Mouse (Mus musculus) forebrain, embryonic 11.5 days (tissue): Measurements from ENCODE around the gene Enpep. TPM values are rescaled to one million over a fixed set of nuclear protein-coding genes. Genes with fewer than 3 reads are reported as not detected.

Experiments
- ATAC-seq: fragments of 200-750 bp; cut with Nextera tagmentation; replicated peaks from 2 replicates; pipeline ENCODE4 v1.8.0; 2017; ENCODE audit warnings: moderate TSS enrichment; ENCODE audit not compliant: low FRiP score
- DNase-seq: peaks from one replicate; pipeline ENCODE4 v3.0.0-alpha.2; 2017; ENCODE audit warnings: low spot score
- H3K27ac ChIP-seq: fragments of 300-500 bp; sonication (generic); 2 replicates; pipeline ENCODE4 v1.5.1; 2014; ENCODE audit warnings: low read depth, low read length
- H3K27me3 ChIP-seq: fragments of 300-500 bp; sonication (generic); 2 replicates; pipeline ENCODE4 v1.6.1; 2014; ENCODE audit warnings: mild to moderate bottlenecking, low read length, mixed read lengths; ENCODE audit not compliant: control insufficient read depth, insufficient read depth
- H3K36me3 ChIP-seq: fragments of 300-500 bp; sonication (generic); 2 replicates; pipeline ENCODE4 v1.6.1; 2014; ENCODE audit warnings: mild to moderate bottlenecking, low read length, moderate library complexity, mixed read lengths; ENCODE audit not compliant: control insufficient read depth, insufficient read depth
- H3K4me1 ChIP-seq: fragments of 300-500 bp; sonication (generic); replicated peaks from 2 replicates; pipeline ENCODE4 v1.6.1; 2014; ENCODE audit warnings: low read length, mixed read lengths; ENCODE audit not compliant: control insufficient read depth, insufficient read depth
- H3K4me2 ChIP-seq: fragments of 300-500 bp; sonication (generic); 2 replicates; pipeline ENCODE4 v1.6.1; 2014; ENCODE audit warnings: low read depth, mild to moderate bottlenecking, low read length, moderate library complexity, mixed read lengths; ENCODE audit not compliant: severe bottlenecking
- H3K4me3 ChIP-seq: fragments of 300-500 bp; sonication (generic); 2 replicates; pipeline ENCODE4 v1.5.1; 2014; ENCODE audit warnings: low read depth, low read length
- H3K9ac ChIP-seq: fragments of 300-500 bp; sonication (generic); 2 replicates; pipeline ENCODE4 v1.6.1; 2014; ENCODE audit warnings: low read length
- H3K9me3 ChIP-seq: fragments of 300-500 bp; sonication (generic); 2 replicates; pipeline ENCODE4 v1.6.1; 2016; ENCODE audit warnings: low read length, mixed read lengths; ENCODE audit not compliant: control insufficient read depth
- WGBS: fragments of 180-500 bp; shearing (Covaris S2); extraction: QIAGEN DNeasy Blood & Tissue Kit; methylation state at CpG from one replicate; pipeline ENCODE4 v1.1.7; 2014; 5-methylcytosine and 5-hydroxymethylcytosine counted together
- polyA plus RNA-seq: library from polyadenylated mRNA; unstranded; fragments of >200 nt; fragmentation: Nextera tagmentation; extraction: Ambion mirVana; gene quantifications from 2 replicates; pipeline ENCODE4 v1.2.1, GENCODE M21; 2014

Gene Enpep
- 0.24 and 0.39 TPM in 2 replicates for polyA plus RNA-seq

DNA sequence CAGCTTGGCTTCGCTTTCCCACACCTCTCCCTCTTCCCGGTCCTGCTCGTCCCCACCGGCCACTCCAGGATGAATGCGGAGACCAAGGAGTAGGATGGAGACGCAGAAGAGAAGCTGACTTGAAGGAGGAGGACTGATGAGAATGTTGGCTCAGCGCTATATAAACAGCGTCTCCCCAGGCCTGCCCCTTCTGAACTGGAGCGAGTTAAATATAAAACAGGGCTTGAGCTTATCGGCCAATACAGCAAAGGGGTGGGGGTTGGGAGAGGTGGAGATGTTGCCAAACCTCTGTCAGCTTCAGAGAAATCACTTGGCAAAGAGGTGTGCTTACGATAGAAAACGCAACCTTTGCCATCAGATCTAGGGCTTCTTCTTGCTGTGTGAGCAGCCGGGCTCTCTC lies at the start of gene Enpep:
TSS of gene Enpep (minus strand) at position 135 of the 400 bp plus-strand sequence.
- ATAC-seq, result no peak
- Histone ChIP-seq H3K9me3 (no peaks in the 10 kb centered on the region), H3K27me3 (no peaks in the 10 kb centered on the region), H3K4me3 (no peak within 1 kb of the TSS), H3K4me2 (no peak within 1 kb of the TSS), H3K9ac (no peak within 1 kb of the TSS), H3K36me3 (no peaks in the 10 kb centered on the region), H3K4me1 (no peaks in the 10 kb centered on the region), H3K27ac (no peak within 1 kb of the TSS)
- 73% methylated on average over 13 of the region's 13 CpGs for WGBS
- no peak for DNase-seq

DNA sequence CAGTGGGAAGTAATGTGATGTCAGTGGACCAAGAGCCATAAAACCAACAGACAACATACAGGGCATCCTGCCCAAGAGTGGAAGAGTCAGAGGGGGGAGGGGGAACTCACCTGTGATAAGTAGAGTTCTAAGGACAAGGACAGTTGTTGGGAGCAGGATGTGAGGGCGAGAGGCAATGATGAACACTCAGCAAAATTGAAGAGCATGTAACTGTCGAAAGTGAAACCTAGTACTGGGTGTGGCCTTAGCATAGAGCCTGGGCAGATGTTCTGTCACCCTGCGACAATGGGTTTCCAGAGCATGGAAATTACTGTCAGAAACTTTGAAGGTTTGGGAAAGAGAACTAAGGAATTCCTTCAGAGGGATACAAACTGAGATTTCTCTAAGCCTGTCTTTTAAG lies 46.6 kb upstream of the Enpep start:
- 89% methylated on average over 3 of the region's 3 CpGs for WGBS
- Histone ChIP-seq H3K27me3 (no peaks in the 10 kb centered on the region), H3K27ac (no peak overlapping the region), H3K36me3 (no peaks in the 10 kb centered on the region), H3K4me1 (no peaks in the 10 kb centered on the region), H3K9ac (no peak overlapping the region), H3K9me3 (no peaks in the 10 kb centered on the region), H3K4me3 (no peak overlapping the region), H3K4me2 (no peak overlapping the region)
- no peak for ATAC-seq
- DNase-seq, result no peak

- no peak overlapping the region for H3K4me3 ChIP-seq
- no peaks in the 10 kb centered on the region for H3K9me3 ChIP-seq
- no peak overlapping the region for H3K9ac ChIP-seq
- H3K27ac ChIP-seq, result no peak overlapping the region
- no peaks in the 10 kb centered on the region for H3K27me3 ChIP-seq
- no peak for DNase-seq
- ATAC-seq, result no peak
- WGBS, result 97% methylated on average over 3 of the region's 3 CpGs
- H3K4me1 ChIP-seq, result no peaks in the 10 kb centered on the region
- H3K4me2 ChIP-seq, result no peak overlapping the region
- H3K36me3 ChIP-seq, result no peaks in the 10 kb centered on the region
Measured at GRCm38 (mm10) chr3:129375087-129375486, 42.6 kb upstream of the Enpep start.

GRCm38 (mm10) chr3:129373108-129373507 lies 40.6 kb upstream of the Enpep start:
- Histone ChIP-seq H3K36me3 (no peaks in the 10 kb centered on the region), H3K9ac (no peak overlapping the region), H3K27me3 (no peaks in the 10 kb centered on the region), H3K4me1 (no peaks in the 10 kb centered on the region), H3K9me3 (no peaks in the 10 kb centered on the region), H3K4me2 (no peak overlapping the region), H3K4me3 (no peak overlapping the region), H3K27ac (no peak overlapping the region)
- WGBS, result 38% methylated on average over 2 of the region's 2 CpGs
- DNase-seq, result no peak
- no peak for ATAC-seq

DNA sequence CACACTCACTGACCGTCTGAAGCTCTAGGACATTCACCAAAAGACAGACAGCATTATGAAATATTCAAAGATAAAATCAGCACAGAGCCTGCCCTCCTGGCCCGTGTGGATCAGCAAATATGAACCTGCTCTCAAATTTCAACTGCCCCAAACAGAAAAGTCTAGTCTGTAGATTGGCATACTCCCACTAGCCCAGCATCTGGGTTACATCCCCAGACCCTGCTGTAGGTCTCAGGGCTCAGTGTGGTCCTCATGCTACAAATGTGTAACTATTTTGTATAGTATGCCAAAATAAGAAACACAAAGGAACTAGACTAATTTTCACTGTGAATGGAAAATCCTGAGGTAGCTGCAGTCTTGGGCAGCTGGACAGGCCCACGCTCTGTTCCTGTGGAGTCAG lies 37.0 kb upstream of the Enpep start:
- no peaks in the 10 kb centered on the region for H3K9me3 ChIP-seq
- H3K4me2 ChIP-seq, result no peak overlapping the region
- H3K4me1 ChIP-seq, result no peaks in the 10 kb centered on the region
- WGBS, result 82% methylated on average over 3 of the region's 3 CpGs
- no peaks in the 10 kb centered on the region for H3K36me3 ChIP-seq
- H3K27me3 ChIP-seq, result no peaks in the 10 kb centered on the region
- H3K9ac ChIP-seq, result no peak overlapping the region
- DNase-seq (no peak), ATAC-seq (no peak)
- no peak overlapping the region for H3K27ac ChIP-seq
- H3K4me3 ChIP-seq, result no peak overlapping the region

GRCm38 (mm10) chr3:129365919-129366318 lies 33.4 kb upstream of the Enpep start:
- ATAC-seq (no peak), DNase-seq (no peak)
- Histone ChIP-seq H3K27ac (no peak overlapping the region), H3K4me1 (no peaks in the 10 kb centered on the region), H3K36me3 (no peaks in the 10 kb centered on the region), H3K27me3 (no peaks in the 10 kb centered on the region), H3K4me2 (no peak overlapping the region), H3K9ac (no peak overlapping the region), H3K4me3 (no peak overlapping the region), H3K9me3 (no peaks in the 10 kb centered on the region)
- WGBS, result 69% methylated on average over 1 of the region's 1 CpGs

DNA sequence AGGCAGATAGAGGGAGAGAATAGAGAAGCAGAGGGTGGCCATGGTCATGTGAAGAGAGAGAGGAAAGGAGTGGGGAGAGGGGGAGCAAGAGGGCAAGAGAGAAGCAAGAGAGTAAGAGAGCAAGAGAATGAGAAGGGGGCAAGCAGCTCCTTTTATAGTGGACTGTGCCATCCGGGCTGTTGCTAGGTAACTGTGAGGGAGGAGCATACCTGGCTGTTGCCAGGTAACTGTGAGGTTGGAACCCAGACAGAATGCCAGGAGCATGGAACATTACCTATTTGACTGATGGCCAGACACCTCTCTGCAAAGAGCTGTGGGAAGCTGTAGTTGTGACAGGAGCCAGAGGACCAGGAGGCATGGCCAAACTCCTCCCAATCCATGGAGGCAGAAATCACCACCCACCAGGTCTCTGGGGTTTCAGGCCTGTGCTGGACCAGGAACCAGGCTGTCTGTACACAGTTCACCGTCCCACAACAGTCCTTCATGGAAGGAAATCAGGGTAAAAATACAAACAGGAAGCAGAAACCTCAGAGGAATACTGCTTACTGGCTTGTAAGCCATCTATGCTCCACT lies 32.4 kb upstream of the Enpep start:
- no peaks in the 10 kb centered on the region for H3K27me3 ChIP-seq
- no peak overlapping the region for H3K9ac ChIP-seq
- H3K4me1 ChIP-seq, result no peaks in the 10 kb centered on the region
- DNase-seq (no peak), ATAC-seq (no peak)
- H3K4me3 ChIP-seq, result no peak overlapping the region
- no peaks in the 10 kb centered on the region for H3K9me3 ChIP-seq
- no peak overlapping the region for H3K4me2 ChIP-seq
- WGBS, result 89% methylated on average over 2 of the region's 2 CpGs
- no peaks in the 10 kb centered on the region for H3K36me3 ChIP-seq
- no peak overlapping the region for H3K27ac ChIP-seq

DNA sequence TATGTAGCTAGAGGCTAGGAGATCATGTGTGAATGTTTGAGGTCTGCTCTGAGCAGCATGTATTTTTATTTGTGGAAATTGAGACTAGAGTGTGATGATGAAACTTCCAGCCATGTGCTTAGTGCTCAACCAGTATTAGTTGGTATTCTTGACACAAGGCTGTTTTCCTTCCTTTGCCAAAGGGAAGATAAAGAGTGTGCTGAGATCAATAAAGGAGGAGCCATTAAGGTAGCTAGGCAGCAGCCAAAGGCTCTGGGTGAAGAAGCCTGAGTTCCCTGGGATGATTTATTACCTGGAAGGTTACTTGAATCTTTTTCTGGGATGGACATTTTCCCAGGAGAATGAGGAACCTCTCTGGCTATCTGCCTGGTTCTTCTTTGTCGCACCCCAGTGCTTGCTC lies 30.9 kb upstream of the Enpep start:
- ATAC-seq (no peak), DNase-seq (no peak)
- H3K4me2 ChIP-seq, result no peak overlapping the region
- no peaks in the 10 kb centered on the region for H3K36me3 ChIP-seq
- H3K4me1 ChIP-seq, result no peaks in the 10 kb centered on the region
- no peaks in the 10 kb centered on the region for H3K27me3 ChIP-seq
- H3K9me3 ChIP-seq, result no peaks in the 10 kb centered on the region
- no peak overlapping the region for H3K9ac ChIP-seq
- WGBS, result 94% methylated on average over 1 of the region's 1 CpGs
- H3K4me3 ChIP-seq, result no peak overlapping the region
- H3K27ac ChIP-seq, result no peak overlapping the region

DNA sequence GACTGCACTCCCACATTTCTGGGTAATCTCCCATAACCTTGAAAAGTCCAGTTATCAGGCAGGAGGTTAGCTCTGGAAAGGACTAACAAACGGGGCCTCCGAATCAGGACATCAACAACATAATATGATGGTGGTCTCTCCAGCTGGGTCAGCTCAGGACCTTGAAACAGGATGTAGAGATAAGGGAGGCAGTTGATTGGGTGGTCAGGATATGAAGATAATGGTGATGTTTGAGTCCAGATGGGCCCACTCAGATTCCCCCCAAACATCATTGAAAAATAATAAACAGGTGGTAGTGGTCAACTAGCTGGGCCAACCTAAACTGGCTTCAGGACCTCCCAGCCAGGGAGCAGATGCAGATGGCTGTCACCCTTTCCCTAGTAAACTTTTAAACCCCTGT lies 25.6 kb upstream of the Enpep start:
- H3K4me1 ChIP-seq, result no peaks in the 10 kb centered on the region
- no peak for DNase-seq
- no peak overlapping the region for H3K4me3 ChIP-seq
- no peak overlapping the region for H3K4me2 ChIP-seq
- H3K36me3 ChIP-seq, result no peaks in the 10 kb centered on the region
- 95% methylated on average over 2 of the region's 2 CpGs for WGBS
- no peaks in the 10 kb centered on the region for H3K27me3 ChIP-seq
- no peaks in the 10 kb centered on the region for H3K9me3 ChIP-seq
- H3K27ac ChIP-seq, result no peak overlapping the region
- H3K9ac ChIP-seq, result no peak overlapping the region
- no peak for ATAC-seq
